Mouse (Mus musculus) myocyte (in vitro differentiated cells): ENCODE data around the gene Leng9. TPM values are rescaled to one million over a fixed set of nuclear protein-coding genes. Genes with fewer than 3 reads are reported as not detected.
A peak's percentile ranks its signal among the peaks of the same experiment; 100 is the strongest.

Experiments used
- H3K27me3 ChIP-seq: one replicate; pipeline ENCODE4 v1.6.1; 2011; ENCODE audit not compliant: control insufficient read depth, insufficient read depth, insufficient read length
- H3K36me3 ChIP-seq: one replicate; pipeline ENCODE4 v1.6.1; 2011; ENCODE audit not compliant: control insufficient read depth, insufficient read depth
- H3K4me2 ChIP-seq: one replicate; pipeline ENCODE4 v1.6.1; 2011; ENCODE audit warnings: low read depth, control low read depth
- H3K4me3 ChIP-seq: one replicate; pipeline ENCODE4 v1.5.1; 2011; ENCODE audit warnings: mild to moderate bottlenecking, control low read depth, moderate library complexity
- H3K79me2 ChIP-seq: one replicate; pipeline ENCODE4 v1.6.1; 2011; ENCODE audit not compliant: control insufficient read depth, insufficient read depth
- H3ac ChIP-seq: one replicate; pipeline ENCODE4 v1.6.1; 2011; ENCODE audit not compliant: control insufficient read depth, insufficient read length
- CEBPB ChIP-seq: IDR thresholded peaks from 2 replicates; pipeline ENCODE4 v1.6.1; 2011; ENCODE audit warnings: mild to moderate bottlenecking, moderate library complexity; ENCODE audit not compliant: poor library complexity, insufficient read depth, severe bottlenecking
- E2F4 ChIP-seq: IDR thresholded peaks from one replicate; pipeline ENCODE4 v1.6.1; 2011; ENCODE audit warnings: mild to moderate bottlenecking, control low read depth, moderate library complexity; ENCODE audit not compliant: insufficient read depth
- MAX ChIP-seq: IDR thresholded peaks from one replicate; pipeline ENCODE4 v1.6.1; 2011; ENCODE audit warnings: low read depth, mild to moderate bottlenecking, control low read depth
- MYOD1 ChIP-seq, 3 experiments: IDR thresholded peaks; one replicate each; pipeline ENCODE4 v1.6.1; 2011; ENCODE audit warnings: control low read depth in 2 of 3, low read depth in 2 of 3, mild to moderate bottlenecking in 2 of 3, moderate library complexity in 1 of 3; ENCODE audit not compliant: insufficient read length in 2 of 3, control insufficient read depth in 1 of 3
- MYOG ChIP-seq, 3 experiments: IDR thresholded peaks; one replicate each; pipeline ENCODE4 v1.6.1; 2011; ENCODE audit warnings: control low read depth in 2 of 3, low read depth in 2 of 3, mild to moderate bottlenecking in 2 of 3; ENCODE audit not compliant: insufficient read length in 2 of 3, control insufficient read depth in 1 of 3, insufficient read depth in 1 of 3
- POLR2A ChIP-seq: IDR thresholded peaks from one replicate; pipeline ENCODE4 v1.6.1; 2011; ENCODE audit warnings: low read depth, mild to moderate bottlenecking, control low read depth, moderate library complexity; ENCODE audit not compliant: insufficient read length
- POLR2AphosphoS2 ChIP-seq: IDR thresholded peaks from one replicate; pipeline ENCODE4 v1.6.1; 2011; ENCODE audit warnings: low read depth, control low read depth; ENCODE audit not compliant: insufficient read length
- REST ChIP-seq: IDR thresholded peaks from one replicate; pipeline ENCODE4 v1.6.1; 2011; ENCODE audit warnings: mild to moderate bottlenecking, control low read depth, moderate library complexity; ENCODE audit not compliant: insufficient read depth, insufficient read length
- SRF ChIP-seq: IDR thresholded peaks from one replicate; pipeline ENCODE4 v1.6.1; 2011; ENCODE audit warnings: low read depth; ENCODE audit not compliant: control insufficient read depth, insufficient read length
- TCF12 ChIP-seq: IDR thresholded peaks from one replicate; pipeline ENCODE4 v1.6.1; 2011; ENCODE audit warnings: mild to moderate bottlenecking, control low read depth; ENCODE audit not compliant: poor library complexity, insufficient read depth, severe bottlenecking
- TCF3 ChIP-seq: IDR thresholded peaks from one replicate; pipeline ENCODE4 v1.6.1; 2011; ENCODE audit warnings: low read depth, control low read depth; ENCODE audit not compliant: insufficient read length
- USF1 ChIP-seq: IDR thresholded peaks from one replicate; pipeline ENCODE4 v1.6.1; 2011; ENCODE audit warnings: low read depth, mild to moderate bottlenecking, control low read depth, moderate library complexity
- polyA plus RNA-seq: library from polyadenylated mRNA; unstranded; fragments of >200 nt; fragmentation: generic; extraction: Trizol; gene quantifications from one replicate; pipeline ENCODE4 v1.2.1, GENCODE M21; 2012; ENCODE audit warnings: missing spikeins

Leng9 gene
- polyA plus RNA-seq, 1 experiment: 3.2 TPM

- TF ChIP-seq POLR2A (no peak), MYOD1 (IDR thresholded peaks at IDR 0.05; ENCODE audit: control insufficient read depth in 1 of 3, insufficient read length in 2 of 3, low read depth in 2 of 3) (no peak), E2F4 (no peak), REST (no peak), TCF12 (no peak), MYOG (IDR thresholded peaks at IDR 0.05; ENCODE audit: control insufficient read depth in 1 of 3, insufficient read depth in 1 of 3, insufficient read length in 2 of 3, low read depth in 2 of 3) (no peak), MAX (no peak), SRF (no peak), USF1 (no peak), TCF3 (no peak), CEBPB (no peak), POLR2AphosphoS2 (no peak)
- H3K79me2 ChIP-seq: peaks cover 4% of the 10 kb centered on the region
Measured at GRCm38 (mm10) chr7:4132581-4132980, 17.6 kb downstream of the Leng9 start.

GRCm38 (mm10) chr7:4131964-4132363 lies 18.2 kb downstream of the Leng9 start:
- H3K27me3 ChIP-seq: no peaks in the 10 kb centered on the region
- H3K79me2 ChIP-seq: no peaks in the 10 kb centered on the region
- H3K4me2 ChIP-seq: no peak overlapping the region
- no peak overlapping the region for H3K4me3 ChIP-seq
- TF ChIP-seq MYOD1 (IDR thresholded peaks at IDR 0.05; ENCODE audit: control insufficient read depth in 1 of 3, insufficient read length in 2 of 3, low read depth in 2 of 3) (no peak), MYOG (IDR thresholded peaks at IDR 0.05; ENCODE audit: control insufficient read depth in 1 of 3, insufficient read depth in 1 of 3, insufficient read length in 2 of 3, low read depth in 2 of 3) (no peak), SRF (no peak), CEBPB (no peak), POLR2A (no peak), USF1 (no peak), TCF12 (no peak), TCF3 (no peak), REST (no peak), POLR2AphosphoS2 (no peak)
- no peak overlapping the region for H3ac ChIP-seq
- no peaks in the 10 kb centered on the region for H3K36me3 ChIP-seq

More at GRCm38 (mm10) chr7:4132581-4132980, 17.6 kb downstream of the Leng9 start:
- Histone ChIP-seq H3K4me3 (no peak overlapping the region), H3ac (no peak overlapping the region), H3K36me3 (no peaks in the 10 kb centered on the region), H3K27me3 (no peaks in the 10 kb centered on the region), H3K4me2 (no peak overlapping the region)

DNA sequence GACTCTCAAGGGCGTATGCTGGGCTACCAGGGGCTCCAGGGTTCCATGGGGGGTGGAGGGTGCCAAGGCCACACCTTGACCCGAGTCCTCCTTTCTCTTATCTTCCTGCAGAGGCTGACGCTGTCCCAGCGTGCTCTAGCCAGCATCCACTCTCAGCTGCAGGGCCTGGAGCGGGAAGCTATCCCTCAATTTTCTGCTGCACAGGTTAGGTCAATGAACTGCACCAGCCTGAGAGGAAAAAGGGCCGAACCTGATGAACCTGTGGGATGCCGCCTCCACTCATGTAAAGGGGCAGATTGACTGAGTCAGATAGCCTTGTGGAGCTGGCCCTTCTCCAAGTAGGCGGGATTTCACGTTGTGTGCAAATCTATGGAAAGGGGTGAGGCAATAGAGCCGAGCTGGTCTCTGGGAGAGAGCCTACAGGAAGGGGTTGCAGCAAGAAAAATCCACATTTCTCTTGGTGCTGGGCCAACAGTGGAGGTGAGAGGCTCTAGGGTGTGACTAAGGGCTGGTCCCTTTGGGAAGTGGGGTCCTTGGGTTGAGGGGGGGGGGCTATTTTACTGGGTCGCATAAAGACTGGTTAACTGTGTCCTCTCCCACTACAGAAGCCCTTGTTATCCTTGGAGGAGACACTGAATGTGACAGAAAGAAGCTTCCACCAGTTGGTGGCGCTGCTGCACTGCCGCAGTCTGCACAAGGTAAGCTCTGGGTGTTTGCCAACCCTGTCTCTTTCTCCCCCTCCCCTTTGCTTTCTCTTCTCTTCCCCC lies 19.3 kb downstream of the Leng9 start:
- Histone ChIP-seq H3K4me2 (no peak overlapping the region), H3ac (no peak overlapping the region), H3K36me3 (no peaks in the 10 kb centered on the region), H3K27me3 (no peaks in the 10 kb centered on the region), H3K4me3 (no peak overlapping the region), H3K79me2 (no peaks in the 10 kb centered on the region)
- no peak for TF ChIP-seq MYOG (IDR thresholded peaks at IDR 0.05; ENCODE audit: control insufficient read depth in 1 of 3, insufficient read depth in 1 of 3, insufficient read length in 2 of 3, low read depth in 2 of 3)
- no peak for TF ChIP-seq TCF12
- no peak for TF ChIP-seq USF1
- TF ChIP-seq MYOD1 (IDR thresholded peaks at IDR 0.05; ENCODE audit: control insufficient read depth in 1 of 3, insufficient read length in 2 of 3, low read depth in 2 of 3): no peak
- no peak for TF ChIP-seq SRF
- no peak for TF ChIP-seq TCF3
- TF ChIP-seq REST: no peak
- no peak for TF ChIP-seq POLR2AphosphoS2
- no peak for TF ChIP-seq CEBPB

DNA sequence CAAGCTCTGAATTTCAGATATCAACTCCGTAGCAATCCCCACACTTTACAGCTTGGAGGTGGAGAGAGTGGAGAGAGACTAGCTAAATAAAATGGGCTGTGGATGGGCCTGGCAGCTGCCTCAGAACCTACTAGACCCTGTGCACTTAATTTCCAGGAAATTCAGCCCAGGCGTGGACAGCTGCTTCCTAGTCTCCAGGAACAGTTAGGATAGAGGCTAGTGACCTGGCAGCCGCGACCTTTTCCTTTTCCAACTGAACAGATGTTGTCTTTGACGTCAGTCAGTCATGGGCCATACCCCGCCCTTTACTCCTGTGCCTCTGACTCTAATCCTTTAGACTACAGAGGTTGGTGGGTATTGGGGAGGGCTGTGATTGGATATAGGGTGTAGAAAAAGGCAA lies 21.3 kb downstream of the Leng9 start:
- H3ac ChIP-seq: no peak overlapping the region
- H3K4me2 ChIP-seq: no peak overlapping the region
- TF ChIP-seq TCF12 (no peak), MYOG (IDR thresholded peaks at IDR 0.05; ENCODE audit: control insufficient read depth in 1 of 3, insufficient read depth in 1 of 3, insufficient read length in 2 of 3, low read depth in 2 of 3) (peak in 2 of 3 experiments; percentile 36 to 54), MAX (no peak), USF1 (no peak)
- H3K27me3 ChIP-seq: no peaks in the 10 kb centered on the region
- no peaks in the 10 kb centered on the region for H3K79me2 ChIP-seq
- H3K4me3 ChIP-seq: no peak overlapping the region
- H3K36me3 ChIP-seq: no peaks in the 10 kb centered on the region

DNA sequence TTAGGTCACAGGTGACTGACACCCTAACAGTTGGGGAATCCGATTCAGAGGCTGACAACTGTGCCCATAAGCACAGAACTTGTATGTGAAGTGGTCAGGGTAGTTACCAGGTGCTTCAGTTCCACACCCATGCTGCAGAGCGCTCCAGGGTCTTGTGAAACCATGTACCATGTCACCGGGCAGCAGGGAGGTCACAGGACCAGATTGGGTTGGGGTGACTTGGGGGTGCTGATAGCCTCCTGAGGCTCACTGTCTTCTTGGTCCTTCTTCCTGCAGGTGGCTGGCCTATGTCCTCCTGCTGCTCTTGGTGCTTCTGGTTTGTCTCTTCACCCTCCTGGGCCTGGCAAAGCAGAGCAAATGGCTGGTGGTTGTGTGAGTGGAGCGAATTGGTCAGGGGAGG lies 22.3 kb downstream of the Leng9 start:
- TF ChIP-seq CEBPB (no peak), POLR2A (no peak), TCF3 (no peak), TCF12 (no peak), POLR2AphosphoS2 (no peak), E2F4 (no peak), MYOD1 (IDR thresholded peaks at IDR 0.05; ENCODE audit: control insufficient read depth in 1 of 3, insufficient read length in 2 of 3, low read depth in 2 of 3) (no peak), SRF (no peak), MYOG (IDR thresholded peaks at IDR 0.05; ENCODE audit: control insufficient read depth in 1 of 3, insufficient read depth in 1 of 3, insufficient read length in 2 of 3, low read depth in 2 of 3) (no peak), USF1 (no peak), REST (no peak), MAX (no peak)
- H3K79me2 ChIP-seq: no peaks in the 10 kb centered on the region

More for the DNA sequence above, 22.3 kb downstream of the Leng9 start:
- H3K4me3 ChIP-seq: no peak overlapping the region
- H3K4me2 ChIP-seq: no peak overlapping the region
- H3K36me3 ChIP-seq: no peaks in the 10 kb centered on the region
- H3ac ChIP-seq: no peak overlapping the region
- no peaks in the 10 kb centered on the region for H3K27me3 ChIP-seq
